Mouse (Mus musculus): ENCODE measurements around the gene Ccdc171. TPM values are rescaled to one million over a fixed set of nuclear protein-coding genes. Genes with fewer than 3 reads are reported as not detected.
"Not testable (repeated sequence)": the region's sequence is repeated elsewhere in the genome, so short reads cannot be mapped to it uniquely, and the experiment has no call there.

The Ccdc171 gene
- polyA plus RNA-seq, 1 experiment, result 0.62 TPM

GRCm38 (mm10) chr4:83522066-83522465 is 3.3 kb upstream of the Ccdc171 start:
- H3K36me3 ChIP-seq (replicated peaks; ENCODE audit: low read length), result no peaks in the 10 kb centered on the region
- H3K9me3 ChIP-seq, result no peaks in the 10 kb centered on the region
- H3K27me3 ChIP-seq (replicated peaks), result no peaks in the 10 kb centered on the region
- H3K4me3 ChIP-seq (replicated peaks), result no peak overlapping the region
- peaks cover 28% of the 10 kb centered on the region for H3K4me1 ChIP-seq
- TF ChIP-seq GATA1 (IDR thresholded peaks at IDR 0.05; ENCODE audit: borderline replicate concordance, low read length), result no peak
- no peak for TF ChIP-seq FLI1 (IDR thresholded peaks at IDR 0.05; ENCODE audit: low read length)

- Histone ChIP-seq H3K4me3 (replicated peaks) (peak overlapping the region; percentile 93), H3K36me3 (replicated peaks; ENCODE audit: low read length) (no peaks in the 10 kb centered on the region), H3K9me3 (no peaks in the 10 kb centered on the region), H3K27me3 (replicated peaks) (no peaks in the 10 kb centered on the region), H3K4me1 (peaks cover 28% of the 10 kb centered on the region)
- TF ChIP-seq FLI1 (IDR thresholded peaks at IDR 0.05; ENCODE audit: low read length) (no peak), GATA1 (IDR thresholded peaks at IDR 0.05; ENCODE audit: borderline replicate concordance, low read length) (no peak)
Observed at GRCm38 (mm10) chr4:83524456-83524842, 896 bp upstream of the Ccdc171 start.

GRCm38 (mm10) chr4:83525690-83526055 is 328 bp downstream of the Ccdc171 start:
- H3K4me1 ChIP-seq, result peaks cover 28% of the 10 kb centered on the region
- no peak for TF ChIP-seq GATA1 (IDR thresholded peaks at IDR 0.05; ENCODE audit: borderline replicate concordance, low read length)
- TF ChIP-seq FLI1 (IDR thresholded peaks at IDR 0.05; ENCODE audit: low read length), result no peak
- H3K27me3 ChIP-seq (replicated peaks), result no peaks in the 10 kb centered on the region
- H3K36me3 ChIP-seq (replicated peaks; ENCODE audit: low read length), result no peaks in the 10 kb centered on the region
- H3K9me3 ChIP-seq, result no peaks in the 10 kb centered on the region
- peak overlapping the region; percentile 93 for H3K4me3 ChIP-seq (replicated peaks)

DNA sequence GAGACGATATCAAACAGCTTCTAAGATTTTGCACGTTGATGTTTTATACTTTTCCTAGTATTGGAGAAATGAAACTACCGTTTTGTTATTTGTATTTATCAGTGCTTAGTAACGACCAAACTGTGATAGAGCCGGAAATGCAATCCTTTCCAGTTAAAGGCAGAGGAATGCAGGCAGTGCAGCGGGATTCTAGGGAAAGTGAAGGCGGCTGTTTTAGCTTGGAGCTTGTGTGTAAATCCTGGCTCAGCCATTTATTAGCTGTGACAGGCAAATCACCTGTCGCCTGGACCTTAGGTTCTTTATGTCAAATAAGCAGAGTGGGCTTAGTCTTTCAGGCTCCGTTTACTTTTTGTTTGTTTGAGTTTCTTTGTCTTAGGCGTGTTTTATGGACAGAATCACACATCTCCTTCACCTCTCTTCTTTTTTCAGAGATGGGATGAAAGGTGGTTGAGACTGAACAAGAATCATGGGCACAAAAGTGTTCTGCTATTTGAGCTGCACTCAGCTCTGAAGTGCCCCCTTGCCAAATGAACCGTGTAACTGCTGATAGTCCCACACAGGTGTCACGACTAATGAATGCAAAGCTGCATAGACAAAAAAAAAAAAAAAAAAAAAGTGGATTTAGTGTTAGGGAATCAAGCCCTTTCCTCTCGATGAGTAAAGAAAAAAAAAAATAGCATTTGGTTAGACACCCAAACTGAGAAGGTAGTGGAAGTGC is 1.1 kb downstream of the Ccdc171 start:
- Histone ChIP-seq H3K4me3 (replicated peaks) (peak overlapping the region; percentile 93), H3K27me3 (replicated peaks) (no peaks in the 10 kb centered on the region), H3K9me3 (no peaks in the 10 kb centered on the region), H3K36me3 (replicated peaks; ENCODE audit: low read length) (peaks cover 5% of the 10 kb centered on the region), H3K4me1 (peaks cover 26% of the 10 kb centered on the region)
- TF ChIP-seq GATA1 (IDR thresholded peaks at IDR 0.05; ENCODE audit: borderline replicate concordance, low read length), result no peak
- TF ChIP-seq FLI1 (IDR thresholded peaks at IDR 0.05; ENCODE audit: low read length), result no peak

- H3K9me3 ChIP-seq, result no peaks in the 10 kb centered on the region
- no peak overlapping the region for H3K4me3 ChIP-seq (replicated peaks)
- no peaks in the 10 kb centered on the region for H3K27me3 ChIP-seq (replicated peaks)
- TF ChIP-seq FLI1 (IDR thresholded peaks at IDR 0.05; ENCODE audit: low read length) (no peak), GATA1 (IDR thresholded peaks at IDR 0.05; ENCODE audit: borderline replicate concordance, low read length) (no peak)
- H3K36me3 ChIP-seq (replicated peaks; ENCODE audit: low read length), result peaks cover 5% of the 10 kb centered on the region
- H3K4me1 ChIP-seq, result peaks cover 21% of the 10 kb centered on the region
Observed at GRCm38 (mm10) chr4:83526988-83527334, 1.6 kb downstream of the Ccdc171 start.

DNA sequence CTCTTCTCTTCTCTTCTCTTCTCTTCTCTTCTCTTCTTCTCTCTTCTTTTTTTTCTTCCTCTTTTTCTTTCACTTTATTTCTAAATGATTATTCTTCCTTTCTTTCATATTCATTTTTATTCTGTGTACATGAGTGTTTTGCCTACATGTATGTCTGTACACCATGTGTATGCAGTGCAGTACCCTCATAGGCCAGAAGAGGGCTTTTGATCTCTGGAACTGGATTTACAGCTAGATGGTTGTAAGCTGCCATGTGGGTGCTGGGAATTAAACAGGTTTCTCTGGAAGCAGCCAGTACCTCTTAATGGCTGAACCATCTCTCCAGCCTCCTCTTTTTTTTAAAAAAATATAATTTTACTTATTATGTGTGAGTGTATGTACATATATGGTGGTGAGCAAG is 2.6 kb downstream of the Ccdc171 start:
- Histone ChIP-seq H3K9me3 (no peaks in the 10 kb centered on the region), H3K4me3 (replicated peaks) (no peak overlapping the region), H3K4me1 (peaks cover 18% of the 10 kb centered on the region; the same call in 1 of the 2 replicates), H3K27me3 (replicated peaks) (no peaks in the 10 kb centered on the region), H3K36me3 (replicated peaks; ENCODE audit: low read length) (peaks cover 5% of the 10 kb centered on the region)
- TF ChIP-seq FLI1 (IDR thresholded peaks at IDR 0.05; ENCODE audit: low read length), result no peak
- no peak for TF ChIP-seq GATA1 (IDR thresholded peaks at IDR 0.05; ENCODE audit: borderline replicate concordance, low read length)

- H3K4me1 ChIP-seq, result peaks cover 11% of the 10 kb centered on the region; the same call in 1 of the 2 replicates
- H3K4me3 ChIP-seq (replicated peaks); H3K36me3 ChIP-seq (replicated peaks; ENCODE audit: low read length); H3K9me3 ChIP-seq; H3K27me3 ChIP-seq (replicated peaks): not testable (repeated sequence)
Observed at GRCm38 (mm10) chr4:83530060-83530459, 4.7 kb downstream of the Ccdc171 start.

DNA sequence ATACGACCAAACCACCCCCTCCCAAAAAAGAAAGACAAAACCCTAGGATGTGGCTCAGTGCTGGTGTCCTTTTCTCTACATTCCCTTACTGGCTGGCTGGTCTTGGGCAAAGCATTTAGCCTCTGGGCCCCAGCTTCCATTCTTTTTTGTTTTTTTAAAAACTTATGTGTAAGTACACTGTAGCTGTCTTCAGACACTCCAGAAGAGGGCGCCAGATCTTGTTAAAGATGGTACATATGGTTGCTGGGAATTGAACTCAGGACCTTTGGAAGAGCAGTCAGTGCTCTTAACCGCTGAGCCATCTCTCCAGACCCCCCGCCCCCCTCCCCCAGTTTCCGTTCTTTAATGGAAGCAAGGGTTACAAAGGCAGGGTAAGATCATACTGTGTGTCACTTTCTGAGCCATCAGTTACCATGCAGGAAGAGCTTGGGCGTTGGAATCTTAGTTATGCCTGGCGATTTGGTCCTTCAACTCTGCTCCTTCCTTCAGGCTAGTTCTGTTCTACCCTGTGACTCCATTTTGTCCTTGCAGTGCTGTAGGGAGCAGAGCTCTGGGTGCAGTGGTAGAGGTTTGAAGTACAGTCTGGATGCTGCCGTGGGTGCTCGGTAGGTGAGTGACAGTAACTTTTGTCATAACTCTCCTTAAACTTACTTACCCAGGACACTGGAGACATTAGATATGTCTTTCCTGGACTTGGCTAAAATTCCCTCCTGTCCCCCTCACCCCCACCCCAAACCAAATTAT is 8.0 kb downstream of the Ccdc171 start:
- no peaks in the 10 kb centered on the region for H3K27me3 ChIP-seq (replicated peaks)
- no peak overlapping the region for H3K4me3 ChIP-seq (replicated peaks)
- H3K4me1 ChIP-seq, result no peaks in the 10 kb centered on the region
- peaks cover 5% of the 10 kb centered on the region for H3K36me3 ChIP-seq (replicated peaks; ENCODE audit: low read length)
- H3K9me3 ChIP-seq, result no peaks in the 10 kb centered on the region
- TF ChIP-seq GATA1 (IDR thresholded peaks at IDR 0.05; ENCODE audit: borderline replicate concordance, low read length), result no peak
- no peak for TF ChIP-seq FLI1 (IDR thresholded peaks at IDR 0.05; ENCODE audit: low read length)

- no peaks in the 10 kb centered on the region for H3K27me3 ChIP-seq (replicated peaks)
- no peaks in the 10 kb centered on the region for H3K4me1 ChIP-seq
- H3K4me3 ChIP-seq (replicated peaks), result no peak overlapping the region
- TF ChIP-seq GATA1 (IDR thresholded peaks at IDR 0.05; ENCODE audit: borderline replicate concordance, low read length) (no peak), FLI1 (IDR thresholded peaks at IDR 0.05; ENCODE audit: low read length) (no peak)
- peaks cover 5% of the 10 kb centered on the region for H3K36me3 ChIP-seq (replicated peaks; ENCODE audit: low read length)
- no peaks in the 10 kb centered on the region for H3K9me3 ChIP-seq
Observed at GRCm38 (mm10) chr4:83534024-83534423, 8.7 kb downstream of the Ccdc171 start.

DNA sequence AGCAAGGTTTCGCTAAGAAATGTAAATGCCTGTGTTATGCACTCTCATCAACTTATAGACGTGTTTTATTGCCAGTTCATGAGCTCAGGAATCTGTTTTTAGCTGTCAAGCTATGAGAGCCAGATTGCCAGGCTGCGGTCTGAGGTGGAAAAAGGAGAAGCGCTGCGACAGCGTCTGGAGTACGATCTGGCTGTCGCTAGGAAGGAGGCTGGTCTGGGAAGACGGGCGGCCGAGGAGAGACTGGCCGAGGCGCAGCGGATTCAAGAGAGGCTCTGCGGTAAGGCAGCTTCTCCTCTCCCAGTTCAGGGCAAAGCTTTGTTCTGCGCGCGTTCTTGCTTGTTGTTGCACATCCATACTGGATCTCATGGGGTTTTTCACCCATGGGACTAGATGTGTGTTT is 24.2 kb downstream of the Ccdc171 start:
- peaks cover 18% of the 10 kb centered on the region for H3K36me3 ChIP-seq (replicated peaks; ENCODE audit: low read length)
- no peaks in the 10 kb centered on the region for H3K9me3 ChIP-seq
- H3K4me1 ChIP-seq, result no peaks in the 10 kb centered on the region
- no peak overlapping the region for H3K4me3 ChIP-seq (replicated peaks)
- TF ChIP-seq GATA1 (IDR thresholded peaks at IDR 0.05; ENCODE audit: borderline replicate concordance, low read length), result no peak
- no peak for TF ChIP-seq FLI1 (IDR thresholded peaks at IDR 0.05; ENCODE audit: low read length)
- no peaks in the 10 kb centered on the region for H3K27me3 ChIP-seq (replicated peaks)
